Mouse (Mus musculus): ENCODE data around the gene Rps6kb2.

Gene Rps6kb2

DNA sequence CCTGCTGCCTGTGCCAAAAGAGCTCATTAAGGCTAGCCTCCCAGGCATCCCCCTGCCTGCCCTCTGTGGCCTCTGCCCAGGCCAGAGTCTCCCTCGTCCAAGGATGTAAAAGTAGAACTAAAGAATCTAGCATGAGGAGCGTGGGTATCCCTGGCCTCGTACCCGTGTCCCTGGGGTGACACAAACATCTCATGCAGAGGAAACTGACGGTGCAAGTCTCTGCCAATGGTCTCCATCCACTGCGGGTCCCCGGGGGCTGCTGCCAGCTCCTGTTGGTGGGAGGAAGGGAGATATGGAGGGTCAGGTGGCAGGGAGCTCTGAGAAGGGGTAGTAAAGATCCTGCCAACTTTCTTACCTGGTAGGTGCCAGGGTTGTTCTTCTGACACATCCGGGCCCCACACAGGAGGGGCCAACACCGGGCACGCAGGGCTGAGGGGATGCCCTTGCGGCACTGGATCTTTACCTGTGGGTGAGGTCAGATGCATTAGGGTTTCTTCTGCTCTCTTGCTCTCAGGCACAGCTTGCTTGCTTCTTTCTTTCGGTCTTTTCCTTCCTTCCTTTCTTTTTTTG is 26.0 kb upstream of the Rps6kb2 start:
- DNase-seq: no peak

DNA sequence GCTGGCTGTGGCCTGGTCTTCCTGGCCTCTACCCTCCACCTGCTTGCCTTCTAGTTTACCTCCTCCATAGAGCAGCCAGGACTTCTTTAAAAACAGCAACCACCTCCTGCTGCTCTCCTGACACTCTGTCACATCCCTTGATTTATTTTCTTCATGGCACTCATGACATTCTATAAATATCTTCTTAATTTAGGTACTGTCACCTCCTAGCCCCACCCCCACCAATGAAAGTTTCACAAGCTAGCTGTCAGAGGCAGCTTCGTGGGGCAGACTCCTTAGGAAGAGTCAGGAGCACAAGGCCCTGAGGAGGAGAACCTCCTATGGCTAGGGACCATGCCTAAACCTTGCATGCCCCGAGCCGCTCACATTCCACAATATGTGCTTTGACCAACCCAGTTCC is 24.1 kb upstream of the Rps6kb2 start:
- no peak for DNase-seq

DNA sequence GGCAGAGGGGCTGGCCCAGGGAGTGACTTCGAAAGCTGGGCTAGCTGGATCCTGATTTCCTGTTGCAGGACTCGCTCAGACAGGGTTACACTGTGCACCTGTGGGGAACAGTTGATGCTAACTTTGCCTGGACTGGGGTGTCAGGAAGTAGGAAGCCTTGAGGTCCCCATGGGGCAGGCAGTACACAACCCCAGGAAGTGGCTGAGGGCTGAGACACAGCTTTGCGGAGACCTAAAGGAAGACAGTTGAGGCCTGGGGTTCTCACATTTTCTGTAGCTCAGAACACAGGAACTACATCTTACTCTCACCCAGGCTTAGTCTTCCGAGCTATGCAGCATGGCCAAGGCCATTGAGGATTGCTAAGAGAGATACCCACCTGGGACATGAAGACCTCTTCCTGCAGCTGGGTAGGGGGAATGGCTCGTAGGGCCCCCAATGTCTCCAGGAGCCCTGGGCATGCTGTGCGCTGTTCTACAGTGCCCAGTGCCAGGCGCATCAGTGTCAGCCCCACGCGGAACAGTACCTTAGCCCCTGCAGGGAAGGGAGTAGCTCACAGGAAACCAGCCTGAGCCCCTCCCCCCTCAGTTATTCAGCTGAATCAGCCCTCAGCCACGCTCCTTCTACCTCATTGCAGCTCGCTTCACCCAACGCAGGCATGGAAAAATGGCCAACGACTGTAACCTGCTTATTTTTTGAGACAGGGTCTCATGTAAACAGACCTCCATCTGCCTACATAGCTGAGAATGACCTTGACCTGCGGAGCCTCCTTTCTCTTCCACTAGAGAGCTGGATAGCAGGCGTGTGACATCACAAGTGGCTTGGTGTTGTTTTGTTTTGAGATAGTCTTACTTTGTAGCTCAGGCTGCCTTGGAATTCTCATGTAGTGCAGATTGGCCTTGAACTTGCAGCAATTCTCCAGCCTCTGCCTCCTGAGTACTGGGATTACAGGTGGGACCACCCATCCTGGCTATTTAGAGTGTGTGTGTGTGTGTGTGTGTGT is 22.1 kb upstream of the Rps6kb2 start:
- DNase-seq: peak; percentile 61 to 70

DNA sequence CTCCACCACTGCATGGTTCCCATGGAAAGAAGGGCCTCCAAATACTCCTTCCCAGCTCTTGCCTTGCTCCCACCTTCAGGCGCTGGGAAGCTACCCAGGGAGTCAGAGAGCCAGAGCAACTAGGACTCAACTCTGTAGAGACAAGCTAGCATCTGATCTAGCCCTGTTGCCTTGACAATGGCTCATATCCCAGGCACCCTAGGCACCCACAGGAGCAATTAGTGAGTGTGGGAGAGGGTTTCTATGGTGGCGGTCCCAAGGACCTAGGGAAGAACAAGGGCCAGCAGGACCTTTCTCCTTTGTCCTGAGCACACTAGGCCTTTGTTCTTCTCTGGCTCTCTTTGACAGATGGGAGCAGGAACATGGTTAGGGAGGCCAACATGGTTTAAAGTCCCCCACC is 20.5 kb upstream of the Rps6kb2 start:
- no peak for DNase-seq

DNA sequence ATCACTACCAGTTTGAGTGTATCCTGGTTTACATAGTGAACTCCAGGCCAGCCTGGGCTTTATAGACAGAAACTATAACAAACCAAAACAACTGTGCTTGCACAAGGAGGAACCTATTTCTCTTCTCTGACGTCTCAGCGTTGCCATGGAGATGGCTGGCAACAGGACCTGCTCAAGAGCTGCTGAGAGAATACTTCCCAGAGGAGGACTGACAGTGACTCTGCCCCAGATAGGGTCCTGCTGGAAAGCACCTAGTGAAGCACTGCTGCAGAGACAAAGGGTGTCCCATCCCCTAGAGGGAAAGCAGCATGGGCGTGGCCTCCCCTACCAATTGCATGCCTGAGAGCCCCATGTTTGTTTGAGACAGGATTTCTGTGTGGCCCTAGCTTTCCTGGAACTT is 18.7 kb upstream of the Rps6kb2 start:
- DNase-seq: peak; percentile 63 to 73

DNA sequence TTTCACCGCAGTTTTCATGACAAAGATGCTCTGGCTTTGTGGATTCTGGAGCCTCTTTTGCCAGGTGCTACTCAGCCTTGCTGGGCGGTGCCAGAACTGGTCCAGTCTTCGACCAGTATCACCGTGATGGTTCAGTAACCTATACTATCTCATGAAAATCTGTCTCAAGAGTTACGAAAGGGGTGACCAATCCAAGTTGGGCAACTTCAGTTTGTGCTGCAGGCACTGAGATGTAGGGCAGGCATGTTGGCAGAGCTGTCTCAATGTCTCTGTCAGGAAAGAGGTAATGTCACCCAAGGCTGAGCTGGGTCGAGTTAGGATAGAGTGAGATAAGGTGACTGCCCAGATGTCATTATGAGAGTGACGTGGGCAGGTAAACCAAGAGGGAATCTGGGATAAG is 17.3 kb upstream of the Rps6kb2 start:
- DNase-seq: no peak

DNA sequence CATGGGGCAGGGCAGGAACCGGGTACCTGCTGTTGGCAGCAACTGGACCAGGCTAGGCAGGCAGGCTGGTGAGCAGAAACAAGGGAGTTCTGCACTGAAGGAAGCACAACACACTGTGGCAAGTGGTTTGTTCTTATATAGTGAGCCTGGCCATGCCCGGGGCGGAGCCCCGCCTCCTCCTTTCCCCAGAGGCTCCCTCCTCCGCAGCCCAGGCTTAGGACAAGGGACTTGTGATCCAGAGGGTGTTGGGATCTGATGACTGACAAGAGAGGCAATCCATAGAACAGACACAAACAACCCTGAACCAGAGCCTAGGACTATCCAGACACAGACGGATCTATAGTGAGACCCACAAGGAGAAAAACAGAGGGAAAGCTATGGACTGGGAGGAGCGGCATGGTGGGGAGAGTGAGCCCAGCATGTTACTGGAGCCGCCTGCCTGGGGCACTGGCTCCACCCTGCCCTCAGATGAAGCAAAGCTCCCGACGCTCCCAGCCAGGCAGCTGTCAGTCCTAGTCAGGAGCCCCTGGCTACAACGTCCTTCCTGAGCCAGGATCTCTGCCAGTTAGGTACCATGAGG is 12.3 kb upstream of the Rps6kb2 start, which contains the start of gene Carns1:
Gene Carns1, minus strand, starts transcription at position 112 of the 580 bp plus-strand sequence.
- peak; percentile 69 to 78 for DNase-seq

DNA sequence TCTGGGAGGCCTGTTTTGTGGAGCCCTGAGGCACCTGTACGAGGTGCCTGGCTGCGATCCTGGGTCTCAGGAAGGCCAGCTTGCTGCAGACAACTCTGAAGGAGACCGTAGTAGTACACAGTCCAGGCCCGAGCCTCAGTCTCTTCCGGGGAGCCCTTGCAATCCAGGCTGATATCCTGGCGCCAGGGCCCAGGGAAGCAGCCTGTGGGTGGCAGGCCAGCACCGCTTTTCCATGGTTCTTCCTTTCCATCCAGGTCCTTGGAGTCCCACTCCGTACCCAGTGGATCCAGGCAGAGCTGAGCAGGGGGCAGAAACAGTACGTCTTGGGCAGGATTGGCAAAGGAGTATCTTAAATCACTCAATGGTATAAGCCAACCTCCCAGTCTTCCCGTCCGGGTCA is 9.8 kb upstream of the Rps6kb2 start:
- no peak for DNase-seq

DNA sequence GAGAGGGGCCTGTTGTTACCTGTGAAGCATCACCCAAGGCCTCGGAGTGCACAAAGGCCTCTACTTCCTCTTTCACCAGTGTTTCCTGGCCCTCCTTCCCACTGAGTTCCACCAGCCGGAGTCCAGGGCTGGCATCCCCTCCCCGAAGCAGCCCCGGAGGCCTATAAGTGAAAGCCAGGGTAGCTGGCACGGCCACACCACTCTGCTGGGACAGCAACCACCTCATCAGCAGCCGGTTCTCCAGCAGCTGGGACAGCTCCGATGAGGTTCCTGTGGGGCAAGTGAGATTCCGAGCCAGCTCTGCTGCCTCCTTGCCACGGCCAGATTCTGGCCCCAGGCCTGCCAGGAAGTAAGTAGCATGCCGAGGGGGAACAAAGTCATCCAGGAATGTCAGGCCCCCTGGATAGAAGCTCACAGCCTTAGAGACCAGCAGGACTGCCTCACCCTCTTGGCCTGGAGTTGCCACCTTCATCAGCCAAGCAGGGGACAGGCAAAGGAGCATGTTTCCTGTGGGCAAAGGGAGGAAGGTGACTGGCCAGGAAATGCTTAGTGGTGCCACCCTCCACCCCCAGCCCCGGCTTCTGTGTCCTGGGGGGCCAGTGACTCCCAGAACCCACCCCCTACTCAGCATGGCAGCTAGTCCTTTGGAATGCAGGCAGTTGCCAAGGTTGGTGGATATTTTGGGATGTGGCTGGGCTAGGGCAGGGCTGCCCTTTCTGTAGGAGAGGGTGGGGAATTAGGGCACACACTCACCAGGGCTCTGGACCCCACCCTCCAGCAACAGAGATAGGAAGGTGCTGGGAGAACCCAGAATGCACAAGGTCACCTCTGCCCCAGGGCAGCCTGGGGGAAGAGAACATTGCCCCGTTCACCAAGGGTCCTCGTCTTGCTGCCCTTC is 8.5 kb upstream of the Rps6kb2 start:
- DNase-seq: no peak

DNA sequence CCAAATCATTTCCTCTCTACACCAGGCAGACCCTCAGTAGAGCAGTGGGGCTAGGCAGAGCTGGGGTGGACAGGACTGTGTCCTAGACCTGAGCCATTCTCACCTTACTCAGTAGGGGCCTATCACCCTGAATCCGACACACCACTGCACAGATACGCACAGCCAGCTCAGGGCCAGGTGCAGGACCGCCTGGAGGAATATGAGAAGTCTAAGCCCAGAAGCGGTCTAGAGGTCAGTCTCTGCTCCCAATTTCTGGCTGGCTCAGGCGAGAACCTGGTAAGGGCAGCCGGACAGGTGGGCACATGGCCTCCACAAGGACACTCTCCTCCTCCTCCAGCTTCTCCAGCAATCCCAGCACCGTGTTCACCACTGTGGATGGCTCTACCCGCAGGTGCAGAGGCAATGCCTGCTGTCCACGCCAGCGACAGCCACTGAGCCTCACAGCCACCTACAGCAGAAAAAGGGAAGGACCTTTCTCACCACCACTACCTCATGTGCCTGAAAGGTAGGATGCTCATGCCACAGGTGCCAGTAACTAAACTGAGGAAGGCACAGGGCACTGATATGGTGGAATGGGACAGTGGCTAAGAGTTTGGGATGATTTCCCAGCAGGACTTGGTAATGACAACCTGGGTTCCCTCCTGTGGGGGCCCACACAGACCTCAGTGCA is 7.7 kb upstream of the Rps6kb2 start:
- no peak for DNase-seq

DNA sequence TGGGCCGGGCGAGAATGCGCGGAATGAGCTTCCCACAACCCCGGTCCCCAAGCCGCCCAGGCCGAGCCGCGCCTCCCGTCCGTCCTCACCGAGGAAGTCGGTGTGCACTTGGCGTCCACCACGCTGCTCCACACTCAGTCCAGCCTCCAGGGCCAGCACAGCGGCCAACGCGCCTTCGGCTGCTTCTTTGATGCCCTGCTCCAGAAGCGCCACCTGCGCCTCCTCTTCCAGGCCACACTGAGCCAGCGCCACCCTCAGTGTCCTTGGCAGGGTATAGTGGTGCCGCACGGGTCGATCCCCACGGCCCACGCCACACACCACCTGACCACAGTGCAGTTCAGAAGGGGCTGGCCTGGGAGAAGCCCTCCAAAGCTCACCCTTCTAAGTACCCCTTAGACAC is 6.7 kb upstream of the Rps6kb2 start:
- no peak for DNase-seq

DNA sequence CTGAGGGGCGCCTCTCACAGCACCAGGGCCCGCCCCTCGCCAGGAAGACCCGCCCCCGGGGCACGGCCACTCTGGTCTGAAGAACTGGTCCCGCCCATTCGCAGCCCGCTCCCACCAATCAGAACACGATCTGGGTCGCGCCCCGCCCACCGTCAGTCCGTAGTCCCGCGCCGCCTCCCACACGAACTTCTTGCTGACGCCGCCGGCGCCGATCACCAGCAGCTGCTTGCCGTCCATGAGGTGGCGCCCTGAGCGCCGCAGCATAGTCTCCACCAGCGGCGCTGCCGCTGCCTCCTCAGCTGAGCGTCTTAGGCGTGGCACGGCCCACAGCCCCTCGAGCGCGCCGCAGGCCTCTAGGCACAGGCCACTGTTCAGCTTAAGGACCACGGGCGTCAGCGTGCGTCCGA is 6.2 kb upstream of the Rps6kb2 start:
- peak; percentile 100 for DNase-seq

DNA sequence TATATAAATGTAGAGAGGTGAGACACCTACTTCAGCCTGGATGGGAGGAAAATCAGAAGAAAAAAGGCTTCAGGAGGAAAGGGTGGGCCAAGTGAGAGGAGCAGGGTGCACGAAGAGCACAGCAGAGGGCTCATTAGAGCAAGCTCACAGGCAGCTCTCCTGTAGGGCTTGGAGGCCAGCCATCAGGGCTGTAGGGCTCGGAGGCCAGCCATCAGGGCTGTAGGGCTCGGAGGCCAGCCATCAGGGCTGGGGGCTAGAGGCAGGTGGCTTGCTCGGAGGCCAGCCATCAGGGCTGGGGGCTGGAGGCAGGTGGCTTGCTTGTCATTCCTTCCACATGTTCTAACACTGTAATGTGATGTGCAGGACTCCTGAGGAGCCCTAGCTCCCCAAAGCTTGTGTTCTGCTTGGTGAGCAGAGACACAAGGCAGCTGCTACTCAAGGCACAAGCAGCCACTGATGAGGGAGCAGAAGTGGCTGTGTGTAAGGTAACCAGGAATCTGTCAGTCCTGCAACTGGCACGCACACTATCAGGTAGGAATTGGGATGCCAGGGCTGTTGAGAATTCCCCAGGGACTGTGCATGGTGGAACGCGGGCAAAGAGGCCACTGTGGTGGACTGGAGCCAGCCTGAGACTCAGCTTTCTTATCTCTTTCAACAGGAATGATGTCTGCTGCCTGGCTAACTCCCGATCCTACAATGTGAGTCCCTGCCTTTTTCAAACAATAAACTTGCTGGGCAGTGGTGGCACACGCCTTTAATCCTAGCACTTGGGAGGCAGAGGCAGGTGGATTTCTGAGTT is 3.7 kb upstream of the Rps6kb2 start:
- DNase-seq: no peak

DNA sequence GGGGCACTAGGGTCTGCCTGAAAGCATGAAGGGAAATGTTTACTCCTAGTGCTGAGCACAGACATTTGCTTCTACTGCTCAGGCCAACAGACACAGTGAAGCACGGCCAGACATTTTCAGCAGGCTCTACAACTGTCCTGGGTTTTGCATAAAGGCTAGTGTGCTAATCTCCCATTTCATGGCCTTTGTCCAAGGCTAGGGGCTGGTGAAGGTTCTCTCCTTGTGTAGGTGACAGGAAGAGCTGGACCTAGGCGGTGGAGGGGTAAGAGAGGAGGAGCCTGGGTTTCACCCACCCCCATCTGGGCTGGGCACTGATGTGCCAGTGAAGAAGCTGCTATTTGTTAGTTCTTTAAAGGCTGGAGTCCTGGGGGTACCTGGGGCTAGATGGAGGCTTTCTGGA is 1.6 kb upstream of the Rps6kb2 start:
- DNase-seq: no peak

DNA sequence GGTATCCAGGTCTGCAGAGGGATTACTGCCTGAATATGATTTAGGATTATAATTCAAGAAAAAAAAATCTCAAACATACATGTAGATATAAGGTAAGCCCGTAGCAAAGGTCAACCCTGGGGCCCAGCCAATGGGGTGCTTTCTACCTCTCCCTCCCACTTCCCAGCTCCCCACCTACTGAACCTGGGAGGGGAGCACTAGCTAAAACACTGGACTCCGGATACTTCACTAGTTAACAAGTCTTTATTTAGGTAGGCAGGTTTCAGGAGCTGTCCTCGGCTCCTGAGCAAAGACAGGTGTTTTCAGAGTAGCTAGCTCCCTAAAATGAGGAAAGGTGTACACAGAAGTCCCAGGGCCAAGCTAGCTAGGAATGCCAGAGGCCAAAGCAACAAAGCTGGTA is 946 bp upstream of the Rps6kb2 start:
- no peak for DNase-seq

DNA sequence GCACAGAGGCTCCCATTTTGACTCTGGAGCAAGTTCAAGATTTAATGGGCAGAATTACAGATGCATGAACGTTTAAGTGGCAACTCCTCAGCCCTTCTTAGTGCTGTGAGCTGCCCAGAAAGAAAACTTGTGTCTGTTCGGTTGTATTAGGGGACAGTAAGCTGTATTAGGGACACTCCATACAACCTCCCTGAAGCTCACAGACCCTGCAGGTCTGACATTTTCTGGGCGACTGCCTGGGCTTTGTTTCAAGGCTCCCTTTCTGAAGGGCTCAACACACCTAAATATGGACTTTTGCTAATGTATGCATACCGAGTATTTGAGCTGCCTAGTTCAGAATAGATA is 361 bp upstream of the Rps6kb2 start:
- no peak for DNase-seq

DNA sequence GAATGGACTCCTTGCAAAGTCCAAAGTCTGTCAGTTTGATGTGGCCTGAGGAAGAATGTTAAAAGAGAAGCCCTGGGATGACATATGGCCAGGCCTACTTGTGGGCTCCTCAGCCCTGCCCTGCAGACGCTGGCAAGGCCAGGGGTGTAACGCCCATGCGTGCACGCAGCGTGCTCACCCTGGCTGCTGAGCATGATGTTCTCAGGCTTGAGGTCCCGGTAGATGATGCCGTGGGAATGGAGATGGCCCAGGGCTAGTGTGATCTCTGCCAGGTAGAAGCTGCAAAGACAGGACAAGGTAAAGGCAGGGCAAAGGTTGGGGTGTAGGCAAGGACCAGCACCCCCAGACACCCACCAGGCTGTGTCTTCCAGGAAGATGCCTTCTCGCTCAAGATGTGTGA is 4.1 kb downstream of the Rps6kb2 start:
- DNase-seq: no peak

DNA sequence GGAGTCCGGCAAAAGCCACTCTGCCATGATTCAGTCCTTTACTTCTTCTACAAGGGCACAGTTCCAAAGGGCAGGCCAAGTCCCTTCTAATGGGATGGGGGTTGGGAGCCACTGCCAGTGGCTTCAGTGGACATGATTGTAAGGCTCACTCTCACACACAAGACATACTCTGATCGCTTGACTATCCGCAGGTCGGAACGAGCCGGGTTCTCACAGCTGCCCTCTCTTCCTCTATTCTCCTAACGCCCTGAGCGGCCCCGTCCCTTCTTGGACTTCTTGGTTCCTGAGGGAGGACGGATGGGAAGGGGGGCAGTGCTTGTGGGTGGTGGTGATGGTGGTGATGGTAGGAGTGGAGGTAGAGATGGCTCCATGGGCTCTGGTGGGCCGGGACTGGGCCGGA is 6.4 kb downstream of the Rps6kb2 start:
- no peak for DNase-seq

DNA sequence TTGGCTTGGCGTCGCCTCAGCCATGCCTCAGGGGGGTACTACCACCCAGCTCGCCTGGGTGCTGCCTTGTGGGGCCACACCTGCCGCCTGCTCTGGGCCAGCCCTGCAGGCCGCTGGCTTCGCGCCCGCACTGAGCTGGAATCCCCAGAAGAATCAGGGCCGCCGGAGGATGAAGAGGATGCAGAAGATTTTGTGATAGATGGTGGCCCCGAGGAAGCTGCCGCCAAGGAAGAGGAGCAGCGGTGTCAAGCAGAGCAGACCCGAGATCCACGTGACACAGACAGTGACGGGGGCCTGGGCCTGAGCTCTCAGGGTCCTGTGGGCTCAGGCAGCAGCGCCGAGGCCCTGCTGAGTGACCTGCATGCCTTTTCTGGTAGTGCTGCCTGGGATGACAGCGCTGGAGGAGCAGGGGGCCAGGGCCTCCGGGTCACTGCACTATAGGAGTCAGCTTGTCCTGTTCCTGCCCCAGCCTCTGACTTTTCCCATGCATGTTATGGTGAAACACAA is 7.0 kb downstream of the Rps6kb2 start:
- DNase-seq: no peak

DNA sequence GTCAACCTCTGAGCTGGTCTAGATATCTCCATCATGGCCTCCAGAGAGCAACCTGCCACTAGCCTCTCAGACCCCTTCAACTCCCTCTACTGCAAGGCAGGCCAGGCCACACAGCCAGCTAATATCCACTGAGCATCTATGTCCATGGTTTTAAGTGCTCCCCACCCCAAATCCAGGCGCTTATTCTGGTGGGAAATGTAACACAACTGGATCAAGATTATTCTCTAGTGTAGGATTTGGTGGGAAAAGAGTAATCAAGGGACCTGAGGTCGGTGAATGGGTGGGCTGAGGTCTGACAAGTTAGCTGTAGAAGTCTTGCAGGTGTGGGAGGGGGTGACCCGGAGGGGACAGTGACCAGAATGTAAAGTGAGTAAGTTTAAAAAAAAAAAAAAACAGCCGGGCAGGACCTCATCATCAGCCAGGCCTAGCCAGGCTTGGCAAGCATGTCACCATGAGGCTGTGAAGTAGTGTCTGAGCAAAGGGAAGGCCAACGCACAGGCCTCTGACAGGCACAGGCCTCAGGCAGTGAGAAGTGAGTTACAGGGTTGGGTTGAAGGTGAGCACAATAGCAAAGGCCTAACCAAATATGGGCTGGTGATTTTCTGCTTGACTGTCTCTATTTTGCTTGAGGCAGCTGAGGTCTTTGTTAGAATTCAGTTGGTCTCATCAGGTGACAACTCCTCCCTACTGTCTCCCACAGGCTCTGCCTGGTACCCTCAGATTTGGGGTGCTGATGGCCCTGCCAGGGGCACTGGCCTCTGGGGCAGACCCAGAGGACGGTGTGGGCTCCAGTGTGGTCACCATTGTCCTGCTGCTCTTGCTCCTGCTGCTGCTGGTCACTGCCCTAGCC is 7.7 kb downstream of the Rps6kb2 start:
- DNase-seq: no peak

Data from kidney, postnatal 4 days (tissue).